Mouse (Mus musculus): ENCODE measurements around the gene Scn3a. TPM values are rescaled to one million over a fixed set of nuclear protein-coding genes. Genes with fewer than 3 reads are reported as not detected.

Scn3a gene
- polyA plus RNA-seq (2015; fragmentation: Nextera tagmentation; extraction: Ambion mirVana): 31.3 and 34.6 TPM in 2 replicates

DNA sequence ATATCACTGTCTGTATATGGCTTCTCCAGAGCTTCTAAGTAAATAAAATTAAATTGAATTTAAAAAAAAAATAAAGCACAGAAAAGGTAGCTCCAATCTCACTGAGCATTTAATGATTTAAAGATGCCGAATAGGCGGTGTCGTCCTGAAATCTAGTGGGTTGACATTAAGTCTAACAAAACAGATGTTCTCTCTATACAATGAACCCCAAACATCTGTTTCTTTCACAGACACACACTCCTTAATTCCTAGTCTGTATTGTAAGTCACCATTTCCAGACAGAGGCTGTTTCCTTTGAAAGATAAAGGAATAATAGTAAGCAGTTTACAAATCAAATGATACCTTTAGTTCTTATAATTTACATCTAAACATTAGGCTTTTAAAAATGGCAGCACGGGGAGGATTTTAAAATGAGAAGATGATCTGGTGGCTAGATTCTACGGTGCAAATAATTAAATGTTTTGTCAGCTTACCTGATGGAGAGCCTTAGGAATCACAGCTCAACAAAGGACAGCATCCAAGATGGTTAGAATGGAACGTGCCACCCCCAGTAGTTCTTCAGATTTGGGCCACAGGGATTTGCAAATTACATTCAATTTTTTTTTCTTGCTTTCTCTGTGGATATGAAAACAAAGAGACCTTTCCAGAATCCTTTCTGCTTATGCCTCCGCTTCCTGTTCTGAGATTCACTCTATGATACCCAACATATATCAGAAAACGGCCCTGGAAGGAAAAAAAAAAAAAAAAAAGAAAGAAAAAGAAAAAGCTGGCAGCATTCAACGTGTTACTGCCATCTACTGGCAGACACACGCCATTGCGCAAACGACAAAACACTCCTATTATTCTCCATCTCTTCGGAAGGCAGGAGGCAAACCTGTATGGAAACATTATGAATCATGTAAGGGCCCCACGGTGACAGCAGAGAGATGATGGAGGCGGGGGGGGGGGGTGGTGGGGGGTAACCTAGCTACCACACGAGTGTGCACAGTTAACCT is at the start of gene Scn3a:
Gene Scn3a (minus strand): TSS at position 835 of the 995 bp plus-strand sequence.
- Histone ChIP-seq H3K4me1 (peaks cover 13% of the 10 kb centered on the region), H3K9ac (peak within 1 kb of the TSS; percentile 63), H3K27ac (peak within 1 kb of the TSS; percentile 70), H3K36me3 (ENCODE audit: poor library complexity, severe bottlenecking) (no peaks in the 10 kb centered on the region), H3K27me3 (no peaks in the 10 kb centered on the region), H3K9me3 (replicated peaks) (no peaks in the 10 kb centered on the region), H3K4me3 (peak within 1 kb of the TSS; percentile 40), H3K4me2 (peak within 1 kb of the TSS; percentile 56)
- ATAC-seq: peak; percentile 67
- 16% methylated on average over 16 of the region's 16 CpGs for WGBS

DNA sequence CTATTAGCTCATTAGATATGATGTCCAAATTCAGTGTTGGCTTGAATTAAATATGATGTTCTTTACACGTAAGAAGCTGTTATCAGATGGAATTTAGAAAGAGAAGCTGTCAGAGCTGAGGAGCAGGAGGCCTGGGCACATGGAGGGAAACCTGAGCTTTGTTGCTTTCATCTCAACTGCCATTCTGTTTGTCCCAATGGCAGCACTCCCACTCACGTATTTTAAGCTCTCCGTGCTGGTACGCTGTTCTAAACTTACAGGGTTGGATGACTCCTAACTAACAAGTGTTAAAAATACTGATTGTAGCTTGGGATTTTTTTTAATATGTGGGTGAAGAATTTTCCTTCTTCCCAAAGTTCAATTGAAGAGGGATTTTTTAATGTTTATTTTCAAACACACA is 44.5 kb upstream of the Scn3a start:
- H3K36me3 ChIP-seq (ENCODE audit: poor library complexity, severe bottlenecking): no peaks in the 10 kb centered on the region
- no peak for ATAC-seq
- H3K4me2 ChIP-seq: no peak overlapping the region
- H3K4me1 ChIP-seq: 0 out of 2 replicates have a peak, but pooled peaks cover 3% of the 10 kb centered on the region
- H3K27ac ChIP-seq: no peak overlapping the region
- H3K4me3 ChIP-seq: no peak overlapping the region
- no peak overlapping the region for H3K9ac ChIP-seq
- H3K9me3 ChIP-seq (replicated peaks): no peaks in the 10 kb centered on the region
- 87% methylated on average over 4 of the region's 4 CpGs for WGBS
- H3K27me3 ChIP-seq: no peaks in the 10 kb centered on the region

DNA sequence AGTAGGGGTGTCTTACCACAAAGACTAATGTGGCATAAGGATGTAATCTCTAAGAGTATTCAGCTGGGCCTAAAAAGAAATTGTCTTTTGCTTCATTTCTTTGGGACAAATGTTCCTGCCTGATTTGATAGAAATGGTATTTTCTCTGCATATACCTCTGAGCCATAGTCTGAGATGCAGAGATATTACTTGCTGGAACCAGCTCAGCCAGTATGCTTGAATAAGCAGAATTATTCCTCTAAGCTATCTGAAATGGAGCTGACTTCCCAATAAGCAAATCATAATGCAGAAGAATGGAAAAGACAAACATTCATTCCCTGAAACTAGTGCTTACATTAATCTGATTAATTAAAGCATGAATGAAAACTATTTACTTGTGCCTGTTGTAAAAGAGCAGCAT is 40.4 kb upstream of the Scn3a start:
- Histone ChIP-seq H3K4me1 (no peaks in the 10 kb centered on the region), H3K4me2 (no peak overlapping the region), H3K4me3 (no peak overlapping the region), H3K9ac (no peak overlapping the region), H3K9me3 (replicated peaks) (no peaks in the 10 kb centered on the region), H3K27ac (no peak overlapping the region), H3K36me3 (ENCODE audit: poor library complexity, severe bottlenecking) (no peaks in the 10 kb centered on the region), H3K27me3 (no peaks in the 10 kb centered on the region)
- no peak for ATAC-seq

DNA sequence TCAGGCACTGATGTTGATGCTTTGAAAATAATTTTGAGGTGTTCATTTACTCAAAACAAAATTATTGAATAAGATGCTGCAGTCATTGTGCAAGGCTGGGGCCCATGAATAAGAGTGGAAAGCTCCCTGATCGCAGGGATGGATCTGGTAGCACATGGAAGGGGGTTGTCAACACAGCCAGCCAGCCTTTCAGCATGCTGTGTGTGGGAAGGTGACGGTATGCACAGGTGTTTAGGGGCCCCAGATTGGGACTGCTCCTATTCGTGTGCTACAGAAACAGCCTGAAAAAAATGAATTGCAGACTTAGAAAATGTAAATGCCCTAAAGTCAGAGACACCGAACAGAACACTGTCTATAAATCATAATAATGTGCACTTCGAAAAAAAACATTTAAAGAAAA is 20.3 kb upstream of the Scn3a start:
- H3K27ac ChIP-seq: no peak overlapping the region
- no peaks in the 10 kb centered on the region for H3K4me1 ChIP-seq
- H3K36me3 ChIP-seq (ENCODE audit: poor library complexity, severe bottlenecking): no peaks in the 10 kb centered on the region
- WGBS: 87% methylated on average over 5 of the region's 5 CpGs
- ATAC-seq: no peak
- no peaks in the 10 kb centered on the region for H3K27me3 ChIP-seq
- no peak overlapping the region for H3K4me2 ChIP-seq
- no peak overlapping the region for H3K9ac ChIP-seq
- H3K4me3 ChIP-seq: no peak overlapping the region
- H3K9me3 ChIP-seq (replicated peaks): no peaks in the 10 kb centered on the region

DNA sequence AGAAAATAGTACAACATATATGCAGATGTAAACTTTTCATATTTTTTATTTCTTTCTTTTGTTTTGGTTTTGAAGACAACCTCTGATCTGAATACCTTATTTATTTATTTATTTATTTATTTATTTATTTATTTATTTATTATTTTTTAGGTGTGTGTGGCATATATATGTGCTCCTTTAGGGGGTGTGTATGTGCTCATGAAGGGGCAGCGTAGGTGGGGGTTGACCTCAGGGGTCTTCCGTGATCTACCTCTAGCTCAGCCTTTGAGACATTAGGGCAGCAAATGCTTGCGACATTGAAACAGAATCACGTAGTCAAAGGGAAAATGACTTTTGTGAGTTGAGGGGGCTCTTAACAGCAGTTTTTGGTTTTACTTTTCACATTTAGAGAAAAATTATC is 498 bp upstream of the Scn3a start:
- WGBS: 95% methylated on average over 4 of the region's 4 CpGs
- Histone ChIP-seq H3K4me2 (no peak overlapping the region), H3K27me3 (no peaks in the 10 kb centered on the region), H3K27ac (no peak overlapping the region), H3K9ac (no peak overlapping the region), H3K9me3 (replicated peaks) (no peaks in the 10 kb centered on the region), H3K36me3 (ENCODE audit: poor library complexity, severe bottlenecking) (no peaks in the 10 kb centered on the region), H3K4me3 (no peak overlapping the region), H3K4me1 (peaks cover 13% of the 10 kb centered on the region)
- peak; percentile 61 for ATAC-seq

DNA sequence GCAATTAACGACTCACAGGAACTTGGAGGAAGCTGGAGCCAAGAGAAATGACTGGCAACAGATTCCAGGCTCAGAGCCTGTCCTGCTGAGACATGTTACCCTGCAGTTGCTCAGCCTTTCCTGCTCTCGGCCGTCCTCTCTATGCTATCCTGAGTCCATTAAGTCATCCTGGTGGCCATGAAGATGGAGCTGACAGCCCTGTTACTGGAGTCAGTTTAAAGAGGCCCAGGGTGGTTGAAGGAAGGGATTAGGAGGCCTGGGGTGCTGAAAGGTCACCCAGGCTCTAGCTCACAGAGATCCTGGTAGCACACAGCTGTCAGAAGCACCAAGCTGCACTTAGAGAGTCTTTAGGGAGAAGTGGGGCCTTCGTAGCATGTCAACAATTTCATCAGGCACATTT is 3.5 kb downstream of the Scn3a start:
- peak overlapping the region; percentile 56 for H3K4me2 ChIP-seq
- no peak overlapping the region for H3K9ac ChIP-seq
- no peak for ATAC-seq
- peaks cover 13% of the 10 kb centered on the region for H3K4me1 ChIP-seq
- 45% methylated on average over 4 of the region's 4 CpGs for WGBS
- H3K9me3 ChIP-seq (replicated peaks): no peaks in the 10 kb centered on the region
- peak overlapping the region; percentile 4; the same call in 1 of the 2 replicates for H3K4me3 ChIP-seq
- no peak overlapping the region for H3K27ac ChIP-seq
- no peaks in the 10 kb centered on the region for H3K27me3 ChIP-seq
- H3K36me3 ChIP-seq (ENCODE audit: poor library complexity, severe bottlenecking): no peaks in the 10 kb centered on the region

DNA sequence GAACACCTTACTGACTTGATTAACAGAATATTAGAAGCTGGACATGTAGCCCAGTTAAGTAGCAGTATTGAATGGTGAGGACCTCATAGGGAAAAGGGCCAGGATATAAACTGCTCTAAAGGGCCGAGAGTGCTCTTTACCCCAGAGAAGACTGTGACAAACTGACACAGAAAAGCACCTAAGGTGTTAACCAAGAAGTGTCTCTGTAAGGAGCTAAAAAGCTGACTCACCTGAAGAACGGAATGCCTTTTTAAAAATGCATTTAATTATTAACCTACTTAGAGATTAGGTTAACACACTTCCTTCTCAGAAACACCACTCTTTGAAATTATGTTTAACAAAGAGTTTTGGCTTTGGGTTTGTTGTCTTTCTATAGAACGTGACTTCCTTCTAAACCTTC is 9.7 kb downstream of the Scn3a start:
- H3K4me1 ChIP-seq: peaks cover under 1% of the 10 kb centered on the region; the same call in 1 of the 2 replicates
- no peaks in the 10 kb centered on the region for H3K27me3 ChIP-seq
- H3K9ac ChIP-seq: no peak overlapping the region
- 81% methylated on average over 3 of the region's 3 CpGs for WGBS
- no peak overlapping the region for H3K4me2 ChIP-seq
- H3K27ac ChIP-seq: no peak overlapping the region
- H3K4me3 ChIP-seq: no peak overlapping the region
- no peak for ATAC-seq
- H3K9me3 ChIP-seq (replicated peaks): no peaks in the 10 kb centered on the region
- no peaks in the 10 kb centered on the region for H3K36me3 ChIP-seq (ENCODE audit: poor library complexity, severe bottlenecking)

DNA sequence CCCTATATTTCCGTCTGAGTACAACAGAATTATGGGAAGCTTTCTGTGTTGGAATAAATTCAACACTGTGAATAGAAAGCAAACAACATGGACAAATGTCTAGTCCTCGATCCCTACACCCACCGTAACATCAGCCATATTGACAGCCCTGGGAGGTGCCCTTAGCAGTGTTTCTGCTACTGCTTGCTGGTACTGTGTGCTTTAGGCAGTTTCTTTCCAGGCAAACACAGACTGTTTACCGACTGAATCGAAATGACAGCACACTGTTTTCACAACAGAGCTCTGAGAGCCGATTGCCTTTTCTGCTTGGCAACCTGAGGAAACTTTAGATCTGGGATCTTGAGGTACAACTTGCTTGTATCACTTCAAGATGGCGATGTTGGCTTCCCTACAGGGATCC is 12.8 kb downstream of the Scn3a start:
- H3K4me1 ChIP-seq: peaks cover 13% of the 10 kb centered on the region; the same call in 1 of the 2 replicates
- no peak overlapping the region for H3K27ac ChIP-seq
- no peak overlapping the region for H3K9ac ChIP-seq
- H3K9me3 ChIP-seq (replicated peaks): no peaks in the 10 kb centered on the region
- WGBS: 88% methylated on average over 7 of the region's 7 CpGs
- H3K27me3 ChIP-seq: no peaks in the 10 kb centered on the region
- ATAC-seq: no peak
- no peaks in the 10 kb centered on the region for H3K36me3 ChIP-seq (ENCODE audit: poor library complexity, severe bottlenecking)
- no peak overlapping the region for H3K4me3 ChIP-seq
- H3K4me2 ChIP-seq: no peak overlapping the region

DNA sequence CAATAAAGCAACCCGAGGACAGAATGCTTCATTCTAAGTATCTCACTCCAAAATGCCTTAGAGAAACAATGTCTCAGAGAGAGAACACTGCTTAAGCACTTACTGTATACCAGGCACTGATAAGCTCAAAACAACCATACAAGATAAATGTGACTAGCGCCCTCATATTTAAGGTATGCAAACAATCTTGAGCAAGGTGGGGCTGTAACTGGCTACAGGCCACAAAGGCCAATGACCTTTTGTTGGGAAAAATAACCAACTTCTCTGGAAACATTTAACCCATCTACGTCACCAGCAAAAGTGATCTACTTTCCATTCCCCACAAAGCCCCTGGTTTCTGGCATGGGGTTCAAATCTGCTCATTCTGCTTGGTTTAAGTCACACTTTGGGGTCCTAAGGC is 14.0 kb downstream of the Scn3a start:
- Histone ChIP-seq H3K9me3 (replicated peaks) (no peaks in the 10 kb centered on the region), H3K27me3 (no peaks in the 10 kb centered on the region), H3K36me3 (ENCODE audit: poor library complexity, severe bottlenecking) (no peaks in the 10 kb centered on the region), H3K4me3 (no peak overlapping the region), H3K27ac (no peak overlapping the region), H3K4me1 (peaks cover 13% of the 10 kb centered on the region; the same call in 1 of the 2 replicates), H3K9ac (no peak overlapping the region), H3K4me2 (no peak overlapping the region)
- no peak for ATAC-seq
- WGBS: 84% methylated on average over 3 of the region's 3 CpGs

DNA sequence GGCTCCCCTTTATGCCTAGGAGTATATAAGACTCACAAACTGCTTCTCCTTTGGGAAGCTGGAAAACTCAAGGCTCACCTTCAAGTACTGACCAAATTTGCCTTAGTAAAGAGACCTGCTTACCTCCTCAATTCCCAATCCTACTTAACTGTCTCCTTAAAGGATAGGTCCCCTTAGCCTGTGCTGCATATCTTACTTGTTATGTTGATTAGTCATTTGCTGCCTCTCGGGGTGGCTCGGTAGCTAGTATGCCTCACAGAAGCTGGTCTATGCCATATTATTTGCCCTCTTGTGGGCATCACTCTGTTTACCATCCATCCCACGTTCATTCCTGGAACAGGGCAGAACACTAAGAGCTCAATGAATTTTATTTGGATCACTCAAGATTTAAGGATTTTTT is 14.7 kb downstream of the Scn3a start:
- no peak overlapping the region for H3K9ac ChIP-seq
- no peaks in the 10 kb centered on the region for H3K36me3 ChIP-seq (ENCODE audit: poor library complexity, severe bottlenecking)
- H3K4me1 ChIP-seq: peaks cover 13% of the 10 kb centered on the region; the same call in 1 of the 2 replicates
- ATAC-seq: peak; percentile 47
- H3K27me3 ChIP-seq: no peaks in the 10 kb centered on the region
- H3K27ac ChIP-seq: peak overlapping the region; percentile 31; the same call in 1 of the 2 replicates
- no peak overlapping the region for H3K4me3 ChIP-seq
- WGBS: 42% methylated on average over 3 of the region's 3 CpGs
- H3K4me2 ChIP-seq: 0 out of 2 replicates have a peak overlapping the region, but pooled peaks have one; percentile 1
- H3K9me3 ChIP-seq (replicated peaks): no peaks in the 10 kb centered on the region

DNA sequence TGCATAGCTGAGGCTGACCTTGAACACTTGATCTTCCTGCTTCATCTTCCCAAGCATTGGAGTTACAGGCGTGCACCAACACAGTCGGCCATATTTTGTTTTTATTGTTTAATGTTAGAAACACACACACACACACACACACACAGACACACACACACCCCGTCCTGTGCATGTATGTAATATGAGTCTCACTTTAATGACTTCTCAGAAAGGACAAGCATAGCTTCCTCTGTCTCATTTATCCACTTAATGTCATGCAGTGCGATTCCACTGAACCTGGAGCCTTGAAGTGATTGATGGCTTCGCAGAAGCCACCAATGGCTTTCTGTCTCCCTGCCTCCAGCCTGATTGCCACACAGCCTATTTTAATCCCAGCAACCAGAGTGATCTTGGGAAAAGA is 15.2 kb downstream of the Scn3a start:
- WGBS: 50% methylated on average over 5 of the region's 5 CpGs
- peaks cover 13% of the 10 kb centered on the region; the same call in 1 of the 2 replicates for H3K4me1 ChIP-seq
- no peaks in the 10 kb centered on the region for H3K36me3 ChIP-seq (ENCODE audit: poor library complexity, severe bottlenecking)
- no peak overlapping the region for H3K4me3 ChIP-seq
- H3K27me3 ChIP-seq: no peaks in the 10 kb centered on the region
- ATAC-seq: peak; percentile 67
- H3K9ac ChIP-seq: no peak overlapping the region
- 0 out of 2 replicates have a peak overlapping the region, but pooled peaks have one; percentile 1 for H3K4me2 ChIP-seq
- no peaks in the 10 kb centered on the region for H3K9me3 ChIP-seq (replicated peaks)
- peak overlapping the region; percentile 31; the same call in 1 of the 2 replicates for H3K27ac ChIP-seq

DNA sequence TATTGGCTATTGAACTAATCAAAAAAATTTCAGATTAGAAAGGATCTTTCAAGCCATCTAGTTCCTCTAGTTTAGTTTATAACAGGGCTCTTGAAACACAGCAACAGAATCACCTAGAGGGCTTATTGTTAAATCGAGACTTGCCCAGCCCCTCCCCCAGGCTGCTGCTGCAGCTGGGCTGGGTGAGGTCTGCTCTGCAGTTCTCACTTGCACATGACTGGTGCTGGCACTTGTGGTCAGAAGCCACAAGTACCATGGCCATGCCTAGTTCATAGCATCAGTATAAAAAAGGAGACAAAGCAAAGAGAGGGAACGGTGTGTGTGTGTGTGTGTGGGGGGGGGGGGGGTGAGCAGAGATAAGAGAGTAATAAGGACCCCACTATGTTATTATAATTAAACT is 15.7 kb downstream of the Scn3a start:
- Histone ChIP-seq H3K27me3 (no peaks in the 10 kb centered on the region), H3K9me3 (replicated peaks) (no peaks in the 10 kb centered on the region), H3K36me3 (ENCODE audit: poor library complexity, severe bottlenecking) (no peaks in the 10 kb centered on the region), H3K27ac (no peak overlapping the region), H3K4me3 (no peak overlapping the region), H3K4me1 (peaks cover 13% of the 10 kb centered on the region; the same call in 1 of the 2 replicates), H3K4me2 (no peak overlapping the region), H3K9ac (no peak overlapping the region)
- 29% methylated on average over 2 of the region's 2 CpGs for WGBS
- ATAC-seq: peak; percentile 42; the same call in 1 of the 2 replicates
